ENCODE assay signal across 14 mouse cellular contexts in the genomic region with DNA sequence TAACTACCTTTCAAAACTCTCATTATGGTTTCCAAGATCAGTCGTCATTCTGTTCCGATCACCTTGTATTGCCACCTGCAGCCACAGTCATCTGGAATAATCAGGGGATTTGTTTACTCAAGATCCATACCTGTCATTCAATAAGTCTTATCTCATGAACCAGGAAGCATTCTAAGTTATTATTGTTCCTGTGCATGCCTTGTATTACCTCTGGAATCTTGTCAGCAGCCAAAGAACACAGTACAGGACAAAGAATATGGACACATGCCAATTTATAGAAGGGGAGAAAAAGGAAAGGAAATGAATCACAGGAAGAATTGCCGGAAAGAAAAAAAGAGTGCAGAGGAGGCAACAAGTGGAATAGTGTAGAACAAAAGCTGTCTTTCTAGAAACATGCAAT.
"Had no signal": no experiment of that assay in that cellular context is flagged by ENCODE, and none has a peak within 500 bp of the region (broad histone marks: within the 10 kb centered on the region; RNA-seq: fewer than 3 reads in every experiment).

No protein-coding gene starts in this region.

- H3K9ac ChIP-seq: kidney, embryonic 15.5 days; limb, embryonic 13.5 days; liver, embryonic 14.5 days; midbrain, embryonic 12.5 days; neural tube, embryonic 13.5 days; stomach, embryonic 15.5 days had no signal

- H3K36me3 ChIP-seq: kidney, embryonic 15.5 days; limb, embryonic 13.5 days; midbrain, embryonic 12.5 days; neural tube, embryonic 13.5 days; stomach, embryonic 15.5 days had no signal

- ATAC-seq: midbrain, embryonic 16.5 days had no signal

- H3K27me3 ChIP-seq: kidney, embryonic 15.5 days; limb, embryonic 13.5 days; midbrain, embryonic 12.5 days; neural tube, embryonic 13.5 days; stomach, embryonic 15.5 days had no signal

- H3K4me1 ChIP-seq: kidney, embryonic 15.5 days; limb, embryonic 13.5 days; midbrain, embryonic 12.5 days; neural tube, embryonic 13.5 days; stomach, embryonic 15.5 days had no signal

- H3K4me2 ChIP-seq: kidney, embryonic 15.5 days; limb, embryonic 13.5 days; midbrain, embryonic 12.5 days; neural tube, embryonic 13.5 days; stomach, embryonic 15.5 days had no signal

- DNase-seq: kidney, adult 18-20 months; kidney, postnatal 36 days; left cerebral cortex, postnatal 4 days; lung, adult 2 months; right cerebral cortex, postnatal 14 days; thymus, postnatal 36 days had no signal

- H3K9me3 ChIP-seq: kidney, embryonic 15.5 days; limb, embryonic 13.5 days; midbrain, embryonic 12.5 days; neural tube, embryonic 13.5 days; stomach, embryonic 15.5 days had no signal

- H3K4me3 ChIP-seq: kidney, embryonic 15.5 days; layer of hippocampus, adult 2 months; limb, embryonic 13.5 days; midbrain, embryonic 12.5 days; neural tube, embryonic 13.5 days; stomach, embryonic 15.5 days had no signal

- H3K27ac ChIP-seq: kidney, embryonic 15.5 days; layer of hippocampus, adult 2 months; limb, embryonic 13.5 days; liver, embryonic 14.5 days; midbrain, embryonic 12.5 days; neural tube, embryonic 13.5 days; stomach, embryonic 15.5 days had no signal
